Mouse (Mus musculus) hindbrain, postnatal 0 days (tissue): ENCODE data around the gene Igfbp3. TPM values are rescaled to one million over a fixed set of nuclear protein-coding genes. Genes with fewer than 3 reads are reported as not detected.

Experiments
- ATAC-seq: fragments of 200-750 bp; cut with Nextera tagmentation; 2 replicates; pipeline ENCODE4 v1.8.0; 2017; ENCODE audit warnings: mild to moderate bottlenecking, moderate TSS enrichment, moderate library complexity
- DNase-seq: peaks from one replicate; pipeline ENCODE4 v3.0.0-alpha.2; 2015; ENCODE audit warnings: low spot score
- H3K27ac ChIP-seq: fragments of 300-500 bp; sonication (generic); 2 replicates; pipeline ENCODE4 v1.5.1; 2014; ENCODE audit warnings: mild to moderate bottlenecking
- H3K27me3 ChIP-seq: fragments of 300-500 bp; sonication (generic); 2 replicates; pipeline ENCODE4 v1.6.1; 2014; ENCODE audit warnings: low read length, mixed read lengths; ENCODE audit not compliant: insufficient read depth
- H3K36me3 ChIP-seq: fragments of 300-500 bp; sonication (generic); 2 replicates; pipeline ENCODE4 v1.6.1; 2014; ENCODE audit warnings: low read length, mixed read lengths; ENCODE audit not compliant: insufficient read depth
- H3K4me1 ChIP-seq: fragments of 300-500 bp; sonication (generic); 2 replicates; pipeline ENCODE4 v1.6.1; 2014; ENCODE audit warnings: antibody characterized with exemption, low read length, mixed read lengths; ENCODE audit not compliant: insufficient read depth
- H3K4me2 ChIP-seq: fragments of 300-500 bp; sonication (generic); 2 replicates; pipeline ENCODE4 v1.6.1; 2014; ENCODE audit warnings: low read depth, mild to moderate bottlenecking, low read length, moderate library complexity, mixed read lengths
- H3K4me3 ChIP-seq: fragments of 300-500 bp; sonication (generic); 2 replicates; pipeline ENCODE4 v1.5.1; 2014; ENCODE audit warnings: low read length
- H3K9ac ChIP-seq: fragments of 300-500 bp; sonication (generic); replicated peaks from 2 replicates; pipeline ENCODE4 v1.6.1; 2014; ENCODE audit warnings: mild to moderate bottlenecking, low read length, moderate library complexity, mixed read lengths
- H3K9me3 ChIP-seq: fragments of 300-500 bp; sonication (generic); 2 replicates; pipeline ENCODE4 v1.6.1; 2016; ENCODE audit warnings: low read length, mixed read lengths
- CTCF ChIP-seq: IDR thresholded peaks from 2 replicates; pipeline ENCODE4 v1.5.1; 2016; ENCODE audit warnings: antibody characterized with exemption, control low read depth, low read depth
- WGBS: fragments of 180-500 bp; shearing (Covaris S2); extraction: QIAGEN DNeasy Blood & Tissue Kit; methylation state at CpG from one replicate; pipeline ENCODE4 v1.1.7; 2014; 5-methylcytosine and 5-hydroxymethylcytosine counted together
- polyA plus RNA-seq: library from polyadenylated mRNA; unstranded; fragments of >200 nt; fragmentation: Nextera tagmentation; extraction: Ambion mirVana; gene quantifications from 2 replicates; pipeline ENCODE4 v1.2.1, GENCODE M21; 2015
- total RNA-seq: library from RNA; depleted of rRNA; stranded (reverse); fragments of >200 nt; gene quantifications from 2 replicates; pipeline ENCODE4 v1.2.3, GENCODE M21; 2014

Gene Igfbp3
- total and polyA plus RNA-seq, 2 experiments from 2014 or later = 24.6 to 35.7 TPM

- Histone ChIP-seq H3K9me3 (no peaks in the 10 kb centered on the region), H3K4me2 (no peak overlapping the region), H3K4me1 (no peaks in the 10 kb centered on the region), H3K27ac (no peak overlapping the region), H3K4me3 (no peak overlapping the region), H3K27me3 (no peaks in the 10 kb centered on the region), H3K9ac (no peak overlapping the region), H3K36me3 (no peaks in the 10 kb centered on the region)
- ATAC-seq (no peak), DNase-seq (no peak)
- TF ChIP-seq CTCF = no peak
- WGBS = 95% methylated on average over 2 of the region's 2 CpGs
Measured at GRCm38 (mm10) chr11:7236751-7237150, 23.0 kb upstream of the Igfbp3 start.

DNA sequence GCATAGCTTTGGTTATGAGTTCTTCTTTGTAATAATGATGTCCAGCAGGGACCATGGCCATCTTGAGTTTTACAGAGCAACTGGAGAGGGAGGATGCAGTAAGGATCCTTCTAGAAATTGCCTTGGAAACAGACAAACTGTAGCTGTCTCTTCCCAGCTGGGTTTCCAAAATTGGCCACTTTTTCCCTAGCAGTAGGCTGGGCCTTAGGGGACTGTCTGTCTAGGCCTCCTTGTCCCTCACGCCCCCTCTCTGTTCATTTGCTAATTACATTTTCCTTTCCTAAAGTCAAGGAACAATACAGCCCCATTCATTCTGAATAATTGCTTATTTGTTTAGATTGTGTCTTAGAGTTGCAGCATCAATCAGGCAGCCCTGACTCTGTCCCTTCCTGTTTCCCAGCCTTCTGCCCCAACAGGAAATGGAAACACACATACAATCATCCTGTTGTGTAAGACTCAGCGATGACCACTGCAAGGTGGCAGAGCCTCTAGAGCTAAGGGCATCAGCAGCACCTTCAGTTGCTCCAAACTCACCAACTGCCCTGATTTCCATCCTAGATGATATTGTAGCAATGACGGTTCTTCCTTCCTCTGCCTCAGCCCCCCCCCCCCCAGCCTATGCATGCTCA, 21.4 kb upstream of the Igfbp3 start:
- Histone ChIP-seq H3K9ac (no peak overlapping the region), H3K36me3 (no peaks in the 10 kb centered on the region), H3K4me1 (no peaks in the 10 kb centered on the region), H3K27ac (no peak overlapping the region), H3K4me3 (no peak overlapping the region), H3K4me2 (no peak overlapping the region), H3K27me3 (no peaks in the 10 kb centered on the region), H3K9me3 (no peaks in the 10 kb centered on the region)
- TF ChIP-seq CTCF = no peak
- 61% methylated on average over 3 of the region's 3 CpGs for WGBS
- ATAC-seq = peak; percentile 50; the same call in 1 of the 2 replicates
- DNase-seq = peak; percentile 12

DNA sequence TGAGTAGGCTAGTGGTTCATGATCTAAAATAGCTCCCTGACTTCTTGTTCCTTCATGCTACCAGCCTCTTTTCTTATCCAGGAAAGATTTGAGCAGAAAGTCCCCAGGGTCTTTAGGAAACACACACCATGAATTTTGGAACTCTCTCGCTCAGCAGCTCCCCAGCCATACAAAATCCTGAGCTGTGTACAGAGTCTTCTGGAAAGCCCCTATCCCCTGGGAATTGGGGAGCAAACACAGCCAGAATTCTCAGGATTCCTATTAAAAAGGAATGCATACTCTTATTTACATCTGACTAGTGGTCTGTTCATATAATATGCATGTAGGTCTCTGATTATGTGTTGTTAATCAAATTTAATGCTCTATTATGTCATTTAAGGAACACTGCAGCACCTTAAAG, 20.7 kb upstream of the Igfbp3 start:
- no peak overlapping the region for H3K4me2 ChIP-seq
- H3K27me3 ChIP-seq = no peaks in the 10 kb centered on the region
- no peaks in the 10 kb centered on the region for H3K36me3 ChIP-seq
- no peaks in the 10 kb centered on the region for H3K4me1 ChIP-seq
- no peak overlapping the region for H3K4me3 ChIP-seq
- ATAC-seq (no peak), DNase-seq (no peak)
- H3K9me3 ChIP-seq = no peaks in the 10 kb centered on the region
- no peak for TF ChIP-seq CTCF
- 62% methylated on average over 1 of the region's 1 CpGs for WGBS
- H3K27ac ChIP-seq = no peak overlapping the region
- no peak overlapping the region for H3K9ac ChIP-seq

DNA sequence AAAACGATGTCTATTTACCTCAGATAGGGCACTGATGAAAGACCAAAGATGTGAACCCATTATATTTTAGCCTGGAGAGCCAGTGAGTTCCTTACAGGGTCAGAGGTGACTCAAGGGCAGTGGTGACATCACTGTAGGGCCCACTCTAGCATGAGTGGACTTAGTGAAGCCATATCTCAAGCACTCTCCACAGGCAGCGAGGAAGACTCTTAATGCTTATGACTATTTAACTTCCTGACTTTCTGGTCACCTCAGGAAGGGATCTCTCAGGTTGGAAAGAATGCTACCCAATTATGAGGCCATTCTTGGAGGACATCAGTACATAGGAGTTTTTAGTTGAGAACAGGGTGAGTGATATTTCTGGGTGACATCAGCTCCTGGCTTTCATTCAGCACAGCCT, 19.6 kb upstream of the Igfbp3 start:
- no peak overlapping the region for H3K4me3 ChIP-seq
- H3K9ac ChIP-seq = no peak overlapping the region
- no peak overlapping the region for H3K4me2 ChIP-seq
- H3K9me3 ChIP-seq = no peaks in the 10 kb centered on the region
- DNase-seq (no peak), ATAC-seq (no peak)
- H3K4me1 ChIP-seq = no peaks in the 10 kb centered on the region
- TF ChIP-seq CTCF = no peak
- no peaks in the 10 kb centered on the region for H3K36me3 ChIP-seq
- 83% methylated on average over 2 of the region's 2 CpGs for WGBS
- no peak overlapping the region for H3K27ac ChIP-seq
- H3K27me3 ChIP-seq = no peaks in the 10 kb centered on the region

DNA sequence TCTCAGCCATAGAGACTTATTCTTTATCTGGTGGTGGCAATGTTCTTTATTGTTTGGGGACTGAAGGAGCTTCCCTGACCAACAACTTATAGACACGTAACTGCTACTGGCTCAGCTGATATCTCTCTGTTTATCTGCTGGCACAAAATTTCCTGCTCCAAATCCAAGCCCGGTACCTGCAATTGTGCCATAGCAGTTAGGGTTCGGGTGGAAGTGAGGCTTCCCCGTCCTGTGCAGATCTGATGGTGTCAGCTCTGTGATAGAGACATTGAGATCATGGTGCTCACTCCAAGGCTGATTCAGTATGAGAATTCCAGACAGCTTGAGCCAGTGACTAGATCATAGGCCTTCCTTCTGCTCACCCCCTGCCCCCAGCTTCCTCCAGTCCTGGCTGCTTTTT, 18.2 kb upstream of the Igfbp3 start:
- H3K27me3 ChIP-seq = no peaks in the 10 kb centered on the region
- no peaks in the 10 kb centered on the region for H3K9me3 ChIP-seq
- no peak for ATAC-seq
- no peak for DNase-seq
- no peaks in the 10 kb centered on the region for H3K4me1 ChIP-seq
- H3K4me3 ChIP-seq = no peak overlapping the region
- no peak for TF ChIP-seq CTCF
- no peak overlapping the region for H3K27ac ChIP-seq
- no peaks in the 10 kb centered on the region for H3K36me3 ChIP-seq
- no peak overlapping the region for H3K9ac ChIP-seq
- 90% methylated on average over 4 of the region's 4 CpGs for WGBS
- no peak overlapping the region for H3K4me2 ChIP-seq

GRCm38 (mm10) chr11:7230000-7230399, 16.3 kb upstream of the Igfbp3 start:
- TF ChIP-seq CTCF = no peak
- no peak overlapping the region for H3K4me2 ChIP-seq
- no peak for ATAC-seq
- no peaks in the 10 kb centered on the region for H3K9me3 ChIP-seq
- H3K4me1 ChIP-seq = no peaks in the 10 kb centered on the region
- DNase-seq = no peak
- 85% methylated on average over 4 of the region's 4 CpGs for WGBS
- no peaks in the 10 kb centered on the region for H3K27me3 ChIP-seq
- no peak overlapping the region for H3K9ac ChIP-seq
- no peak overlapping the region for H3K4me3 ChIP-seq
- H3K36me3 ChIP-seq = no peaks in the 10 kb centered on the region
- H3K27ac ChIP-seq = no peak overlapping the region

GRCm38 (mm10) chr11:7228107-7228506, 14.4 kb upstream of the Igfbp3 start:
- 81% methylated on average over 4 of the region's 4 CpGs for WGBS
- no peak overlapping the region for H3K4me3 ChIP-seq
- H3K9ac ChIP-seq = no peak overlapping the region
- no peak for DNase-seq
- no peak overlapping the region for H3K27ac ChIP-seq
- no peak overlapping the region for H3K4me2 ChIP-seq
- TF ChIP-seq CTCF = no peak
- H3K36me3 ChIP-seq = no peaks in the 10 kb centered on the region
- H3K27me3 ChIP-seq = no peaks in the 10 kb centered on the region
- no peaks in the 10 kb centered on the region for H3K4me1 ChIP-seq
- no peak for ATAC-seq
- H3K9me3 ChIP-seq = no peaks in the 10 kb centered on the region
